Mouse (Mus musculus): ENCODE data around the gene Mfap4. TPM values are rescaled to one million over a fixed set of nuclear protein-coding genes. Genes with fewer than 3 reads are reported as not detected.

The Mfap4 gene
- polyA plus RNA-seq, 1 experiment from 2014 or later = 163 TPM

DNA sequence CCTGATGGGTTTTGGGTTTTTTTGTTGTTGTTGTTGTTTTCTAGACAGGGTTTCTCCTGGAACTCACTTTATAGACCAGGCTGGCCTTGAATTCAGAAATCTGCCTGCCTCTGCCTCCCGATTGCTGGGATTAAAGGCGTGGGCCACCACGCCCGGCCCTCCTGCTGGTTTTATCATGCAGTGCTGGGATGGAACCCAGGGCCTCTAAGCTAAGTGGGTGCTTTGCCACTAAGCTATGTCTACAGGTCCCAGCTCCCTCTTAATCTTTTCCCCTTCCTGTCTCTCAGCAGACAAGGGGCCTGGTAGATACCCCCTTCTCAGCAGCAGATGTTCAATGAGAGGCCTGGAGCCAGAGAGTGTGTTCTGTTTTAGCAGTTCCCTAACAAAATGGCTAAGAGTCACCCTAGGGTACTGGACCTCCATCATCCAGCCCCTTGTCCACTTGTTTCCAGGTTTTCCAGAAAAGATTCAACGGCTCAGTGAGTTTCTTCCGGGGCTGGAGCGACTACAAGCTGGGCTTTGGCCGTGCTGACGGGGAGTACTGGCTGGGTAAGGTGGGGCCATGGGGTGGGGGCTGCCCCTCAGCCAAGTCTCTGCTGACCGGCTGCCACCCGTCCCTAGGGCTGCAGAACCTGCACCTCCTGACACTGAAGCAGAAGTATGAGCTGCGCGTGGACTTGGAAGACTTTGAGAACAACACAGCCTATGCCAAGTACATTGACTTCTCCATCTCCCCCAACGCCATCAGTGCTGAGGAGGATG is 1.4 kb downstream of the Mfap4 start:
- DNase-seq (ENCODE audit: low spot score) = no peak
- H3K27ac ChIP-seq (replicated peaks) = peak overlapping the region; percentile 97
- H3K36me3 ChIP-seq (replicated peaks) = peaks cover 54% of the 10 kb centered on the region
- H3K27me3 ChIP-seq (replicated peaks; ENCODE audit: low read depth, poor library complexity, severe bottlenecking) = no peaks in the 10 kb centered on the region
- H3K4me3 ChIP-seq = peak overlapping the region; percentile 64
- WGBS = 91% methylated on average over 14 of the region's 14 CpGs
- H3K4me1 ChIP-seq = peaks cover 88% of the 10 kb centered on the region
- H3K9me3 ChIP-seq = no peaks in the 10 kb centered on the region

GRCm38 (mm10) chr11:61487401-61487800 is 2.2 kb downstream of the Mfap4 start:
- Histone ChIP-seq H3K4me3 (peak overlapping the region; percentile 64), H3K27me3 (replicated peaks; ENCODE audit: low read depth, poor library complexity, severe bottlenecking) (no peaks in the 10 kb centered on the region), H3K27ac (replicated peaks) (peak overlapping the region; percentile 97), H3K36me3 (replicated peaks) (peaks cover 62% of the 10 kb centered on the region), H3K9me3 (0 out of 2 replicates have a peak, but pooled peaks cover 3% of the 10 kb centered on the region), H3K4me1 (peaks cover 82% of the 10 kb centered on the region)
- WGBS = 81% methylated on average over 2 of the region's 2 CpGs
- DNase-seq (ENCODE audit: low spot score) = no peak

DNA sequence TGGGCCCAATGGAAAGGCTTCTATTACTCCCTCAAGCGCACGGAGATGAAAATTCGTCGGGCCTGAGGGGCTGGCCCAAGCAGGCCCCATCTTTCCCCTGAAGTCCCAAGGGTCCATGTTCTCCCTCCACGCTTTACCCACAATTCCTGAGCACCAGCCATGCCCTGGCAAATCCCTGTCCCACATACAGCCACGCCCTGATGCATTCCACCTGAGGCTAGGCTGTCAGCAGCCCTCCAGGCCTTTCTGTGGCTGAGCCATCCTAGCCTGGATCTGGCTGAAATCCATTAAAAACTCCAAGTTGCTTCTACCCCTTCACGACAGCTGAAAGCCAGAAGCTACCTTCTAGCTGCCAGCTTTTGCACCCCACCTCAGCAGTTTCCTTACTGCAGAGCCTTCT is 2.7 kb downstream of the Mfap4 start:
- H3K9me3 ChIP-seq = 0 out of 2 replicates have a peak, but pooled peaks cover 3% of the 10 kb centered on the region
- 91% methylated on average over 7 of the region's 7 CpGs for WGBS
- H3K36me3 ChIP-seq (replicated peaks) = peaks cover 67% of the 10 kb centered on the region
- no peak overlapping the region for H3K4me3 ChIP-seq
- H3K27me3 ChIP-seq (replicated peaks; ENCODE audit: low read depth, poor library complexity, severe bottlenecking) = no peaks in the 10 kb centered on the region
- no peak overlapping the region for H3K27ac ChIP-seq (replicated peaks)
- DNase-seq (ENCODE audit: low spot score) = no peak
- H3K4me1 ChIP-seq = peaks cover 84% of the 10 kb centered on the region

GRCm38 (mm10) chr11:61489085-61489484 is 3.9 kb downstream of the Mfap4 start:
- Histone ChIP-seq H3K4me1 (peaks cover 82% of the 10 kb centered on the region), H3K27ac (replicated peaks) (no peak overlapping the region), H3K27me3 (replicated peaks; ENCODE audit: low read depth, poor library complexity, severe bottlenecking) (no peaks in the 10 kb centered on the region), H3K9me3 (0 out of 2 replicates have a peak, but pooled peaks cover 3% of the 10 kb centered on the region), H3K4me3 (no peak overlapping the region), H3K36me3 (replicated peaks) (peaks cover 69% of the 10 kb centered on the region)
- WGBS = 87% methylated on average over 2 of the region's 2 CpGs
- no peak for DNase-seq (ENCODE audit: low spot score)

GRCm38 (mm10) chr11:61489874-61490273 is 4.6 kb downstream of the Mfap4 start:
- 0 out of 2 replicates have a peak, but pooled peaks cover 3% of the 10 kb centered on the region for H3K9me3 ChIP-seq
- peaks cover 69% of the 10 kb centered on the region for H3K36me3 ChIP-seq (replicated peaks)
- peak overlapping the region; percentile 23; the same call in 1 of the 2 replicates for H3K4me3 ChIP-seq
- no peak for DNase-seq (ENCODE audit: low spot score)
- 94% methylated on average over 8 of the region's 8 CpGs for WGBS
- H3K27ac ChIP-seq (replicated peaks) = no peak overlapping the region; the same call in 1 of the 2 replicates
- peaks cover 76% of the 10 kb centered on the region for H3K4me1 ChIP-seq
- H3K27me3 ChIP-seq (replicated peaks; ENCODE audit: low read depth, poor library complexity, severe bottlenecking) = no peaks in the 10 kb centered on the region

GRCm38 (mm10) chr11:61490944-61491520 is 5.8 kb downstream of the Mfap4 start:
- Histone ChIP-seq H3K9me3 (0 out of 2 replicates have a peak, but pooled peaks cover 3% of the 10 kb centered on the region), H3K36me3 (replicated peaks) (peaks cover 69% of the 10 kb centered on the region), H3K4me3 (peak overlapping the region; percentile 23; the same call in 1 of the 2 replicates), H3K27me3 (replicated peaks; ENCODE audit: low read depth, poor library complexity, severe bottlenecking) (no peaks in the 10 kb centered on the region), H3K27ac (replicated peaks) (no peak overlapping the region; the same call in 1 of the 2 replicates), H3K4me1 (peaks cover 69% of the 10 kb centered on the region)
- 95% methylated on average over 22 of the region's 22 CpGs for WGBS
- DNase-seq (ENCODE audit: low spot score) = no peak

DNA sequence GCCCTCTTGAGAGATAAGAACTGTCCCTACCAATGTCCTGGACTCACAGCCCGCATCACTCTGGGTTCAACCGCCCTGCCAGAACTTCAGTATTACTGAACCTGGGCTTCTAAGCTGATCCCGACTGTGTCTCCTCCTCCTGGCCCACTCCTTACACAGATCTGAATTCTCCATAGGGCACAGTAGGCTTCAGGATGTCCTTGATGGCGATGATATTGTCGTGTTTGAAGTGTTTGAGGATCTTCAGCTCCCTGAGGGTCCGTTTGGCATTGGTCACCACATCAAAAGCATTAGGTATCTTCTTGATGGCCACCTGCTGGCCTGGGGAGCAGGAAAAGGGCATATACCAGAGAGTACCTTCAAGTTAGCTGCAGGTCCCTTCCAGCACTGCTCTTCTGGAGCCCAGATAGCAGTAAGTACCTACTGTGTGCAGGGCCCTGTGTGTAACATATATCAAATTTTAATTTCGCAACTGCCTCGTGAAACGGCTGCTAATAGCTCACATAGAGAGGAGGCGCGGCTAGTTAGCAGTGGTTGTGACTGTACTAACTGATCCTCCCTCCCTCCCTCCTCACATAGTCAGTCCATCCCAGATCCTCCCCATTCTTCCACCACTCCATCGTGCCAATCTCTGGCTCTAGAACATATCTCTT is 7.6 kb downstream of the Mfap4 start:
- H3K36me3 ChIP-seq (replicated peaks) = peaks cover 53% of the 10 kb centered on the region
- no peak for DNase-seq (ENCODE audit: low spot score)
- 82% methylated on average over 12 of the region's 12 CpGs for WGBS
- H3K4me3 ChIP-seq = peak overlapping the region; percentile 97
- peaks cover 50% of the 10 kb centered on the region for H3K4me1 ChIP-seq
- no peaks in the 10 kb centered on the region for H3K27me3 ChIP-seq (replicated peaks; ENCODE audit: low read depth, poor library complexity, severe bottlenecking)
- 0 out of 2 replicates have a peak, but pooled peaks cover 3% of the 10 kb centered on the region for H3K9me3 ChIP-seq
- peak overlapping the region; percentile 93 for H3K27ac ChIP-seq (replicated peaks)

- Histone ChIP-seq H3K27me3 (replicated peaks; ENCODE audit: low read depth, poor library complexity, severe bottlenecking) (no peaks in the 10 kb centered on the region), H3K9me3 (0 out of 2 replicates have a peak, but pooled peaks cover 3% of the 10 kb centered on the region), H3K4me1 (peaks cover 46% of the 10 kb centered on the region), H3K27ac (replicated peaks) (peak overlapping the region; percentile 93), H3K4me3 (peak overlapping the region; percentile 97), H3K36me3 (replicated peaks) (peaks cover 46% of the 10 kb centered on the region)
- whole genome bisulfite sequencing = 1% methylated on average over 49 of the region's 50 CpGs
- no peak for DNase-seq (ENCODE audit: low spot score)
Observed at GRCm38 (mm10) chr11:61493525-61494128, 8.4 kb downstream of the Mfap4 start.

- WGBS = under 1% methylated on average over 62 of the region's 62 CpGs
- peaks cover 38% of the 10 kb centered on the region for H3K36me3 ChIP-seq (replicated peaks)
- peaks cover 40% of the 10 kb centered on the region for H3K4me1 ChIP-seq
- 0 out of 2 replicates have a peak, but pooled peaks cover 3% of the 10 kb centered on the region for H3K9me3 ChIP-seq
- peak within 1 kb of the TSS; percentile 93 for H3K27ac ChIP-seq (replicated peaks)
- H3K27me3 ChIP-seq (replicated peaks; ENCODE audit: low read depth, poor library complexity, severe bottlenecking) = no peaks in the 10 kb centered on the region
- peak within 1 kb of the TSS; percentile 97 for H3K4me3 ChIP-seq
- DNase-seq (ENCODE audit: low spot score) = peak; percentile 100
Observed at GRCm38 (mm10) chr11:61494129-61494997, 9.1 kb downstream of the Mfap4 start, which contains the start of gene Mapk7. Gene Mapk7 (minus strand): TSS chr11:61494406.

GRCm38 (mm10) chr11:61495528-61495927 is 10.3 kb downstream of the Mfap4 start:
- Histone ChIP-seq H3K36me3 (replicated peaks) (peaks cover 27% of the 10 kb centered on the region), H3K9me3 (0 out of 2 replicates have a peak, but pooled peaks cover 3% of the 10 kb centered on the region), H3K4me1 (peaks cover 29% of the 10 kb centered on the region), H3K27me3 (replicated peaks; ENCODE audit: low read depth, poor library complexity, severe bottlenecking) (no peaks in the 10 kb centered on the region), H3K4me3 (peak overlapping the region; percentile 97; the same call in 1 of the 2 replicates), H3K27ac (replicated peaks) (peak overlapping the region; percentile 93)
- 93% methylated on average over 2 of the region's 2 CpGs for WGBS
- DNase-seq (ENCODE audit: low spot score) = no peak

- H3K4me1 ChIP-seq = peaks cover 19% of the 10 kb centered on the region
- no peaks in the 10 kb centered on the region for H3K9me3 ChIP-seq
- no peak overlapping the region for H3K27ac ChIP-seq (replicated peaks)
- 74% methylated on average over 1 of the region's 1 CpGs for WGBS
- peaks cover 7% of the 10 kb centered on the region for H3K36me3 ChIP-seq (replicated peaks)
- H3K27me3 ChIP-seq (replicated peaks; ENCODE audit: low read depth, poor library complexity, severe bottlenecking) = no peaks in the 10 kb centered on the region
- DNase-seq (ENCODE audit: low spot score) = no peak
- no peak overlapping the region for H3K4me3 ChIP-seq
Observed at GRCm38 (mm10) chr11:61497490-61497889, 12.3 kb downstream of the Mfap4 start.

All from embryonic facial prominence, embryonic 10.5 days (tissue).